Mouse (Mus musculus) embryonic stem cell, embryonic (primary cell): ENCODE measurements at regions not wholly inside any gene's neighbourhood (a gene's known extent, or its start where the extent isn't known, plus 50 kb on each side); places are given as distances from the start of the nearest gene placed in this dataset.

Experiments
- CTCF ChIA-PET, 4 experiments: fragments of 300-600 bp in 2 of 4; fragments of 350-600 bp in 2 of 4; sonication (Branson Sonifier 250); formaldehyde crosslinking; loops; one replicate each; lab custom pipeline; 2022; ENCODE audit warnings: inconsistent platforms in 2 of 4; lab: Charles Lee
- POLR2A ChIA-PET, 4 experiments: fragments of 300-600 bp in 2 of 4; fragments of 350-600 bp in 2 of 4; sonication (Branson Sonifier 250); formaldehyde crosslinking; loops; one replicate each; lab custom pipeline; 2022; ENCODE audit warnings: antibody characterized with exemption in 4 of 4, inconsistent platforms in 1 of 4; lab: Charles Lee

GRCm38 (mm10) chr17:52448701-52449100, 153.8 kb upstream of the Kcnh8 start:
- POLR2A ChIA-PET, result no interaction called here
- CTCF ChIA-PET, result interaction anchor here in 1 of 4 experiments (0.6 kb wide), 1 partner anchor 1651 kb away, joined by 3 read pairs; no protein-coding TSS in a partner anchor

GRCm38 (mm10) chr17:52459303-52459996, 143.1 kb upstream of the Kcnh8 start:
- POLR2A ChIA-PET, result interaction anchor here in 1 of 4 experiments (0.5 kb wide), 1 partner anchor 852 kb away, joined by 3 read pairs; no protein-coding TSS in a partner anchor
- CTCF ChIA-PET, result interaction anchor here in 1 of 4 experiments (0.6 kb wide), 1 partner anchor 1337 kb away, joined by 3 read pairs; no protein-coding TSS in a partner anchor

GRCm38 (mm10) chr17:52459997-52460387, 142.5 kb upstream of the Kcnh8 start:
- ChIA-PET CTCF (no interaction called here), POLR2A (no interaction called here)

GRCm38 (mm10) chr17:52461264-52461663, 141.2 kb upstream of the Kcnh8 start:
- CTCF ChIA-PET, result interaction anchor here in 2 of 4 experiments (0.6 to 1.1 kb wide), 2 partner anchors 19 to 154 kb away, joined by 3 to 8 read pairs; no protein-coding TSS in a partner anchor

GRCm38 (mm10) chr17:52461709-52462141, 140.8 kb upstream of the Kcnh8 start:
- ChIA-PET CTCF (interaction anchor here in 2 of 4 experiments (0.6 to 1.1 kb wide), 2 partner anchors 19 to 153 kb away, joined by 3 to 8 read pairs; no protein-coding TSS in a partner anchor), POLR2A (interaction anchor here in 1 of 4 experiments (0.6 kb wide), 1 partner anchor 254 kb away, joined by 3 read pairs; no protein-coding TSS in a partner anchor)

More at GRCm38 (mm10) chr17:52461264-52461663, 141.2 kb upstream of the Kcnh8 start:
- POLR2A ChIA-PET, result interaction anchor here in 1 of 4 experiments (0.6 kb wide), 1 partner anchor 254 kb away, joined by 3 read pairs; no protein-coding TSS in a partner anchor

GRCm38 (mm10) chr17:52462361-52462760, 140.1 kb upstream of the Kcnh8 start:
- CTCF ChIA-PET, result interaction anchor here in 1 of 4 experiments (1.1 kb wide), 1 partner anchor 20 kb away, joined by 3 read pairs; no protein-coding TSS in a partner anchor
- POLR2A ChIA-PET, result no interaction called here

GRCm38 (mm10) chr17:52468464-52468863, 134.0 kb upstream of the Kcnh8 start:
- ChIA-PET CTCF (interaction anchor here in 2 of 4 experiments (0.6 kb wide), 2 partner anchors 18 to 171 kb away, joined by 3 read pairs; no protein-coding TSS in a partner anchor), POLR2A (no interaction called here)

GRCm38 (mm10) chr17:52479327-52480086, 123.0 kb upstream of the Kcnh8 start:
- CTCF ChIA-PET, result no interaction called here
- POLR2A ChIA-PET, result interaction anchor here in 1 of 4 experiments (0.5 kb wide), 1 partner anchor 131 kb away, joined by 7 read pairs; no protein-coding TSS in a partner anchor

- CTCF ChIA-PET, result no interaction called here
- POLR2A ChIA-PET, result no interaction called here
Measured at GRCm38 (mm10) chr17:52480087-52480638, 122.3 kb upstream of the Kcnh8 start.

- POLR2A ChIA-PET, result no interaction called here
- CTCF ChIA-PET, result no interaction called here
Measured at GRCm38 (mm10) chr17:52506760-52507159, 95.7 kb upstream of the Kcnh8 start.

GRCm38 (mm10) chr17:52530260-52530659, 72.2 kb upstream of the Kcnh8 start:
- POLR2A ChIA-PET, result no interaction called here
- CTCF ChIA-PET, result no interaction called here
